Mouse (Mus musculus) cerebellum, postnatal 25 days (tissue): ENCODE measurements around the gene Msi1.

Source experiments
- DNase-seq, 2 experiments: peaks; one replicate each; pipeline ENCODE4 v3.0.0; 2021; ENCODE audit warnings: mixed read lengths in 2 of 2

Msi1 gene

DNA sequence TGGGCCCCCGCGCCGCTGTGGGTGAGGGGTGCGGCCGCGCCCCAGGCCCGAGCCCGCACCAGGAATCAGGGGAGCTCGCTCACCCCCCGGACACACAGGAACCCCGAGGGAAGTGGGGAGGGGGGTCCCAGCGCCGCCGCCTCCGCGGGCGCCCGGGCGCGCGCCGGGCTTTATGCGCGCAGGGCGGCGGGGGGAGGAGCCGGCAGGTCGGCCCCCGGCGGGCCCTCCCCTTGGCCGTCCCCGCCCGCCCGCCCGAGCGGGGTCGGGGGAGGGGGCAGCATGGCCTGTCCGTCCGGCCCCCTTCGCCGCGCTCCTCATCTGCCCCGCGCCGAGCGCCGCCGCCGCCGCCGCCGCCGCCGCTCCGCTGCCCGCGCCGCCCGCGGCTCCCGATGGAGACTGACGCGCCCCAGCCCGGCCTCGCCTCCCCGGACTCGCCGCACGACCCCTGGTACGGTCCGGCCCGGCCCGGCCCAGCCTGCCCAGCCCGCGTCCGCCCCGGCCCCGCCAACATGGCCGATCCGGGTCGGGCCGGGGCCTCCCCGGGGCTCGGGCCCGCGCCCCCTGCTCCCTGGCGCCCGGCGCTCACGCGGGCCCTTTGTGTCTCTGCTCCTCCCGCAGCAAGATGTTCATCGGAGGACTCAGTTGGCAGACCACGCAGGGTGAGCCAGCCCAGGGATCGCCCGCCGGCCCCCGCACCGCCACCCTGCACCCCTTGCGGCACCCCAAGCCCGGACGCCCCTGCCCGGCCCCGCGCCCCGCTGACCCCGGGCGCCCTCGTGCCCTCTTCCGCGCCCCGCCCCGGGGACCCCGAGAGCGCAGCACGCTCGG, at the start of gene Msi1:
Msi1 (plus strand) TSS at position 241 of the 828 bp plus-strand sequence.
- peak; percentile 54 to 64 for DNase-seq

DNA sequence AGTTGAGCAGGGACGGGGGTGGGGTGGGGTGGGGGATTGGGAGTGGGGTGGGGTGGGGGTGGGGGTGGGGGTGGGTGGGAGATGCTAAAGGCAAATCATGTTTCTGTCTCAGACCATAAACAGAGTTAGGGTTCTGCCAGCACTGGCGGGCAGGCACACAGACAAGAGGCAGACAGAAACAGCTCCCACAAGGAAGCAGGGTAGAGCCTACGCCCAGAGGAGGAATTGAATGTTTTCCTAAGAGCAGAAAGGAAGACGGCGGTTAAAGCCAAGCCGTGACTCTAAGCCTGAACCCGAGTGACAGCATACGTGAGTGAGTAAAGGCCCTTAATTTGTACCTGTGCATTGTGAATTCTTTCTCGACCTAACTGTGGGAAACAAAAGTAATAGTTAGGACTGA, 37.5 kb upstream of the Msi1 start:
- no peak for DNase-seq

DNA sequence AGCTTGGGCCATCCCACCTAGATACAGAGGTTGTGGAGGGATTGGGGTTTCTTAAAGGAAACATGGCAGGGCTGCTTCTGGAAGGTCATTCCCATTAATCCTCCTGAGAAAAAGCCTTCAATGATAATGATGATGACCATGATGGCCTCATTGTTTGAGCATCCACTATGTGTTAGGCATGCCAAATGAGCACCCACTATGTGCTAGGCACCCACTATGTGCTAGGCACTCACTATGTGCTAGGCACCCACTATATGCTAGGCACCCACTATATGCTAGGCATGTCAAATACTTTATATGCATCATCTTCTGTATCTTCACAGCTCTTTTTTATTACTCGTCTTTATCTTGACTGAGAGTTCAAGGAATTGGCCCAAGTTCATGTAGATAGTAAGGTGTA, 36.4 kb upstream of the Msi1 start:
- DNase-seq, result no peak

DNA sequence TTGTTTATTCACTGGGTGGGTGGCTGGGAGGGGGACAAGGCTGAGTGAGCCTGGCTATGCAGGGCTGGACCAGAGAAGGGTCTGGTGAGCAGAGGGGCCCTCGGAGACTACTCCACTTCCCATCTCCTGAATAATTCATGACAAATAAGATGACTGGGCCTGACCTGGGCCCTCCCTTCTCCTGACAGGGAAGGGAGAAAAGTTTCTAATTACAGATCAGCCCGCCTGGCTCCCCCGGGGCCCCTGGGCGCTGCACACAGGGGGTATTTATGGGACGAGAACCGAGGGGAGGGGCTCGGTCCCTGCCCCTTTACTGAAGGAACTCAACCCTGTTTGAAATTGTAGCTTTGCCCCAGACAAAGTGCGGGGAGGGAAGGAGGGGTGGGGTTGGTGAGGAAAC, 35.2 kb upstream of the Msi1 start:
- no peak for DNase-seq

DNA sequence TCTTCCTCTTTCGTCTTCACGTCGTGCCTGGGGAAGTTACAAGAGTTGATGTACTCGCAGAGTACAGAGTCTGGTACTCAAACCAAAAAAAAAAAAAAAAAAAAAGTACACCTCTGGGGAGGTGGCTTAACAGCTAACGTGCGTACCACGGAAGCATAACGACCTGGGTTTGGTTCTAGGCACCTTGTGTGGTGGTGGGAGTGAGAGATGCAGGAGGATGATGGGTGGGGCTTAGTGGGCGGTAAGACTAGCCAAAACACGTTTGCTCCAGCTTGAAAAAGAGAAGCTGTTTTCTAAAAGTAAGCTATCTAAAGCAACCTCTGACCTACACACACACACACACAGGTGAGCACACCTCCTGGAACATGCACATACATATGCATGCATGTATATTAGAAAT, 34.6 kb upstream of the Msi1 start:
- no peak for DNase-seq

DNA sequence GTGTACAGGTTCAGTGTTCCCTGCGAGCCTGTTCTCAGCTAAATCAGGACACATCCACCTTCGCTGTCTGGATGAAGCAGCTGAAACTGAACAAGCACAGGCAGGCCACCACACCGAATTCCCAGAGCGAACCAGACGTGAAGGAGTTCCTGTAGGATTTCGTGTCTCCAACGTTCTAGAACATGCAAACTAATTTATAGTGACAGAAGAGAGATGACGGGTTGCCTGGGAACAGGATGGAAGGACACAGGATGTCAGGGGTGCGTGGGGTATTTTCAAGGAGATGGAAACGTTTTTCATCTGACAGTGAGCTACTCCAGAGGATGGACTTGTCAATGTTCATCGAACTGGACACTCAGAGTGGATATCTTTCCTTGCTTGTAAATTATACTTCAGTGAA, 32.7 kb upstream of the Msi1 start:
- DNase-seq, result no peak

DNA sequence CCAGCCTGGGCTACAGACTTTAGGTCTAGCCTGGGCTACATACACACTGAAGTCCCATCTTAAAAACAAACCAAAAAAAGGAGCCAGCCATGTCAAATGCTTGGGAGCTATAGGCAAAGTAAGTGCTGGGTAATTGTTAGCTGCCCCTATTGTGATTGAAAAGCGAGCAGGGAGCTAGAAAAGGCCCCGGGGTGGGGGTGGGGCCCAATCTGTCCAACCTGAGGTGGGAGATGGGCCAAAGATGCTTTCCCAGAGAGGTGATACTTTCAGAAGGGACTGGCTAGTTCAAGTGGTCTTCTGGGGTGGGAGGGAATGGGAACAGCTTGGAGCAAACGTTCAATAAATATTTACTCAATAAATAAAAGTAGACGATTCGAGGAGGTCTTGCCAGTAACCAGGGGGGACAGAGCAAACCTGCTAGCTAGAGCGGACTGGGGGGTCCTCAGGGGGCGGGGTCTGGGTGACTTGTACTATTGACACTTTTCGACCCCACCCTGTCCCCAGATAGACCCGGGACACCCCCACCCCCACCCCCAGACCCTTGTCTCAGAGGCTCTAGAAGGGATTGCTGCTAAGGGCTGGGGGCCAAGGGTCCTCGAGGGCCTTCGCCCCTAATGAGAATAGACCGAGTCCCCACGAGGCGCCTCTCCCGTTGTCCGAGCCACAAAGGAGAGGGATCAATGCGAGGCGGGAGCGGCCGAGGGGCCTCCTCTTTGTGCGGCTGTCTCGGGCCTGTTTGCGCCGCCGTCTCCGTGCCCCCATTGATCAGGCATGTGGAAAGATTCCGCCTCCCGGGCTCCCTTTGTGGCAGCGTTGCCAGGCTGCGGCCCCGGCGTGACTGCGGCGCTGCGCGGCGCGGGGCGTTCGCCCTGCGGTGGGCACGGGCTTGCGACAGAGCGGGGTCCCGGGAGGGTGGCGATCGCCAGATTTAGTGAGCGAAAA, 31.3 kb upstream of the Msi1 start:
- peak; percentile 39 to 59 for DNase-seq

DNA sequence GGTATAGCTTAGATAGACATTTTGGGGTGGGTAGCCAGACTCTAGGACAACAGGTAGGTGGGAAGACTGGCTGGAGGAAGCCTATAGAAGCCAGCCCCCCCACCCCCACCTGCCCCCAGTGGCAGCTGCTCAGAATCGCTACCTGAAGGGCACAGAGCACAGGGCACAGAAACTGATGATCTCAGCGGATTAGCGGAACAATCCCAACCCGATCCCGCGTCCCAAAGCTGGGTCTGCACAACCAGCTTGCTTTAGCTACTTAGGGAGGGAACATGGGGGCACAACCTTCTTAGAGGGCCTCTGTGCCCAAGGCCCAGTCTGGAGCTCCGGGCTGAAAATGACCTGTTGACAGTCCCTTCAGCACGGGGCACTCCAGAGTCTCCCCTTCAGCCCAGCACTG, 27.3 kb upstream of the Msi1 start:
- DNase-seq, result no peak

DNA sequence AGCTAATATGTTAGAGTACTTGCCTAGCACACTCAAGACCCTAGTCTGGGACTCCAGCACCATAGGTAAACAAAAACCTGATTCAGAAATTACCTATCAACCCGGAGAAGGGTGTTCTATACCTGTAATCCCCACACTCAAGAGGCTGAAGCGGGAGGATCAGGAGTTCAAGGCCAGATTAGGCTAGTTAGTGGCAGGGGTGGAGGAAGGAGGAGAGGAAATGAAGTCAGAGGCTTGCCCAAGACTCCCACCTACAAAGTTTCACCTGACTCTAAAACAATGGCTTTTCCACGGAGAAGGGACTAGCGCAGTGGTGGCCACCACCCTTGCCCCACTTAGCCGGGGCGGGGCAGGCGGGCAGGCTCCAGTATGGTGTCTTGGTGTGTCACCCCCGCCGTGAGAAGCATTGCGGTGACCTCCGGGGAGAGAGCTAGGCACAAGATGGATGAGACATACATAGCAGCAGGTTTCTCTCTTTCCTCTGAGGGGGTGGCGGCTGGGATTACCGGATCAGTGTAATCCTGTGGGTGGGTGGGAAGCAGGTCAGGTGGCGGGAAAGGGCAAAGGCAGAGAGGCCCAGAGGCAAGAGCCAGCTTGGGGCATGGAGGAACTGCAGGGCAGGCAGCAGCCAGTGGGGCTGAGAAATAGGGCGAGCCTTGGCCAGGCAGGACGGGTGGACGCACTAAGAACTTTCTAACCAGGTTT, 25.8 kb upstream of the Msi1 start:
- peak; percentile 12 to 19 for DNase-seq

DNA sequence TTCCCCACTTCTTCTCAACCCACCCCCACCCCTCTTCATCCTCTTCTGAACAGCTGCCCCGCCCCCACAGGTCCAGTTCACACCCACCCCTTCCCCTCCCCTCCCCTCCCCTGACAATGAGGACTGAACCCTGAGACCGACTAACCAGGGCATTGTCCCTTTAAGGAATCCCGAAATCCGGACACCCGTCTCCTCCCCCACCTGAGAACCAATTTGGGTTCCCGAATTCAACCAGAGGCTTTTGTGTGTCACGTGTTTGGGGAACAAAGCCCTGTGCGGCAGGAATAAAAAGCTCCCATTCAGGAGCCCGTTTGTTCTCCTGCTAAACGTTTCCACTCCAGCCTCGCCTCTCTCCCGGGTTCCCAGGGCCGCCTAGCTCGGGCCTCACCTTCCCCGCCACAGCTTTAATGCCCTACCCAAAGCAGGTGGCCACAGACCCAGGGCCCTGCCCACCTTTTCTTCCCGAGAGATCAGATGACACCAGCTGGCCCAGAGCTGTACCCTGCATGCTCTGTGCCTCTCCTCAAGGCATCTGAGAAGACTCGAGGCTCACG, 25.1 kb upstream of the Msi1 start:
- DNase-seq, result peak; percentile 22 to 26

DNA sequence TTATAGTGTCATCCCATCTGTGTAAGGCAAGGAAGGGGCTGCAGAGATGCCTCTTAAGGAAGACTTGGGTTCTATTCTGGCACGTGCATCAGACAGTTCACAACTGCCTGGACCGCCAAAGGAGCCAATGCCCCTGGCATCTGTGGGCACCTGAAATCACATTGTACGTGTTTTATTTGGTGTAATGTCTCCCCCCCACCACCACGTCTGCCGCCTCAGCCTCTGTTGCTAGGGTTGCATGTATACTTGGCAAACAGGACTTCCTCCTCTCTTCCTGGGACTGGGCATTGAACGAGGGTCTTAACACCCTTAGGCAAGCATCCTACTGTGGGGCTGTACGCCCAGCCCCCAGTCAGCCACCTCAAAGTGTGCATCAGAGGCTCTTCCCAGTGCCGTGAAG, 24.2 kb upstream of the Msi1 start:
- DNase-seq, result no peak

DNA sequence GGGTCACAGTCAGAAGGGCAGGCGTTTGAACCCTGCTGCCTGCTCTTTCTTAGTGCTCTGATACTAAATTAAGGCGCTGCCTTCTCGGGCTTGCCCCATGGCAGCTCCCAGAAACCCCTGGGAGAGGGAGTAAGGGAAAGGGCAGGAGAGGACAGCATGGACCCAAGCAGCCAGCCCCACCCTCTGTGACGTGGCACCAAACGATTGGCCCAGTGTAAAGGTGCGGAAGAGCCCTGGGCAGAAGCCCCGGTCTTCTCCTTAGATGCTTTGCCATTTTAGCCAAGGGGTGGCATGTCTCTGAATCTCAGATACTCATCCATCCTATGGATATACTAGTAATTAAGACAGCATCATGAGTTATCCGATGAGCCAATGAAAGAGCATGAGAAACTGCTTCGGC, 21.3 kb upstream of the Msi1 start:
- DNase-seq, result no peak

DNA sequence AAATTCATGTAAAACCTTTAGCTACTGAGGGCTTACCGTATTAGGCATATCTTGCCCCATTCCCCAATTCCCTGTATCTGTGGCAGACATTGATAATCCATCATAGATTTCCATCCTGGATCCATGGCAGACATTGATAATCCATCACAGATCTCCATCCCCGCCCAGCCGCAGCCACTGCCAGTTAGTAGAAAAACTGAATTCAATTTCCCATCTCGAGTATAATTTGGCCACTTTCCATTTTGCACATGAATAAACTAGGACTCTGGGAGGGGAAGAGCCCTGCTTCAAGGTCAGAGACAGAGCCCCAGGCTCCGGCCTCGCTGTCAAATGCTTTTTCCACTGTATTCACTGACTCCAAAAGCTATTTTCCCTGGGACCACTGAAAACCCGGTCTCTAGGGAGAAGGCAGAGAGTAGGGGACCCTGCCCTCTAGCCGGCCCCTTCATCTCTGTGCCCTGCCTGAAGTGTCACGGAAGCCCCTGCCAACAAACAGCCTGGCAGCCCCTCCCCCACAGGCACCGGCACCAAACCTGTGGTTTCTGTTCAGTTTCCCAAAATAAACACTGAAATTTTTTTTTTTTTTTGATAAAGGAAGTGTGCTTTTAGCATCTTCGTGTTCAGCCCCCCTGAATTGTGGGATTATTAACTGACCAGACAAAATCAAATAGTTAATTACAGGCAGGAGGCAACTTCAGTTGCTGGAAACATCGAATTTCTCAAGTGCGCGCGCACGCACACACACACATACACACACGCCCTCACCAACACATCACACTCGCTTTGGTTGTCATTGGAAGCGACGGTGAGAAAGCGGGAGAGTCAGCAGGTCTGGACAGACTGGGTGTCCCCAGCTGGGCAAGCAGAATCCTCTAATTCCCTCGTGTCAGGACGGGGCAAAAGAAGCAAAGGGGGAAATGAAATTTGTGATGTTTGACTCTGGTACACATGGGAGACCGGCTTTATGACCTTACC, 14.0 kb upstream of the Msi1 start:
- DNase-seq, result peak in 1 of 2 experiments; percentile 38

DNA sequence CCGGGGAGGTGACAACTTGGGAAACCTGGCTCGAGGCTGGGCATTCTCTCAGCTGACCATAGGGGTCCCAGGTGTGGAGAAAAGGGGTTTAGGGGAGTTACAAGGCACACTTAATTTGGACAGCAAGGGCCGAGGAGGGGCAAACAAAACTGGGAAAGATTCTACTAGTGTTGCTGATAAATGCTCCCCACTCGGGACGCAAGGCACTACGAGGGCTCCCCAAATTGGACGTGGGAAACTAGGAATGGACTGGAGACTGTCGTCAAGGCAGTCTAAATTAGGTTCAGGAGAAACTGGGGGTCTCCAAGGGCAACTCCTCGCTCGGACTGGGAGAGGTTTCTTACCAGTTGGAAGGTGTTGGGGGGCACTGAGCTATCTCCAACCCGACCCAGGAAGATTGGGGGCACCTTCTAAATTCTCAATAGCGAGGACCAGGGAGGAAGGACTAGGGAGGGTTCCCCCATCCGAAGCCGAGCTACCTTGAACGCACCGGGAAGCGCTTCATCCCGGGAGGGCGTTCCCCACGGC, 504 bp upstream of the Msi1 start:
- DNase-seq, result no peak

DNA sequence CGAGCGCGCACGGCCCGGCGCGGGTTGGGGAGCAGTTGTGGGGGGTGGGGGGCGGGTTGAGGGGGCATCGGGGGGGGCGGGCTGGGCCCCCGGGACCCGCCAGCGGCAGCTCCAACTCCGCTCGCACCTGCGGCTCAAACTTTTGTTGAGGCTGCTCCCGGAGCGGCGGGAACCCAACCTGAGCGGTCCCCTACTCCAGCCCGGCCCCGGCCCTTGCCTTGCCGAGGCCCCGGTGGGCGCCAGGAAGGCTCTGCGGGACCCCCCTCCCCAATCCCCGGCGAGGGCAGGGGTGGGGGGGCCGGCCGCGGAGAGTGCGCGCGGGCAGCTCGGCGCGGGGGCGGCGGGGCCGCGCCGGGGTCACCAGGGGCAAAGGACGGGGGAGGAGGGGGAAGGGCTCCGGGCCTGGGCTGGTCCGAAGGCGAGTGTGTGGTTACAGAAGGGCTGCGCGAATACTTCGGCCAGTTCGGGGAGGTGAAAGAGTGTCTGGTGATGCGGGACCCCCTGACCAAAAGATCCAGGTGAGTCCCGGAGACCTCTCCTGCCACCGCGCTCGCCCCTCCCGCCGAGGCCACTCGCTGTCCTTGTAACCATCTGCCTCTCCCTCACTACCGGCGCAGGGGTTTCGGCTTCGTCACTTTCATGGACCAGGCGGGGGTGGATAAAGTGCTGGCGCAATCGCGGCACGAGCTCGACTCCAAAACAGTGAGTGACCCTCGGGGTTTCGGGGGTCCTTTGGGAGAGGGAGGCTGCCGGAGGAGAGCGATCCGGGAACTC, 975 bp downstream of the Msi1 start:
- DNase-seq, result peak; percentile 37 to 46

DNA sequence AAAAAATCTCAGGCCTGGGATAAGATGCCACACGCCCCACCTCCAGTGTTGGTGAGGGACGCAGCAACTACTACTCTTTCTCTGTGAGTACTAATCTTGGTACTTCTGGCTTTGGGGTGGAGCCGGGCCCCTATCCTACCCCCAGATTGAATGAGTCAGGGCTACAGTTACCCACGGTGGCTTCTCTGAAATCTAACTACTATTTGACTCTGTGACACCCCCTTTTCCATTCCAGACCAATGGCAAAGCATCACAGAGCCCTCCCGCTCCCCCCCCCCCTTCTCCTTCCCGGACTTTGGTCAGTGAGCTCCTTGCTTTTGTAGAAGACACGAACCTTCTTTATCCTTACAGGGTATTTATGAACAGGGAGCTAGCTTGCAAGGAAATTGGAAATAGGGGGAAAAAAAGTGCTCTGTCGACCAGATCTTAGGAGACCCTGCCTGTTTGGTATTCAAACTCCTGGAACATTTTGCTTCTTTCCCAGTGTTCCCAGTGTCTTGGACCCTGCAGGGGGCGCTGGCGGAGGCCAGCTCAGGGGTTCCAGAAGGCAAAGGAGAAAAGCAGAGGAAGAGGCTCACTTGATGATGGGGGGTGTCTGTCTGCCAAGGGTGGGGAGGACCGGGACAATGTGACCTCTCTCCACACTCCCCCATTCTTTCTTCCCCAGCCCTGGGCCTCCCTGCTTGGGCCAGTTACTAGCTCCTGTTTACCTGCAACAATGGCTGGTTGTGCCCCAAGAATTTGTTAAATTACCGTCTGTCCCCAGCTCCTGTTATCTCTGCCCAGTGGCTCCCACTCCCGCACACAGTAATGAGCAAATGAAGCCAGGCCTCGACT, 1.9 kb downstream of the Msi1 start:
- peak; percentile 43 to 62 for DNase-seq

DNA sequence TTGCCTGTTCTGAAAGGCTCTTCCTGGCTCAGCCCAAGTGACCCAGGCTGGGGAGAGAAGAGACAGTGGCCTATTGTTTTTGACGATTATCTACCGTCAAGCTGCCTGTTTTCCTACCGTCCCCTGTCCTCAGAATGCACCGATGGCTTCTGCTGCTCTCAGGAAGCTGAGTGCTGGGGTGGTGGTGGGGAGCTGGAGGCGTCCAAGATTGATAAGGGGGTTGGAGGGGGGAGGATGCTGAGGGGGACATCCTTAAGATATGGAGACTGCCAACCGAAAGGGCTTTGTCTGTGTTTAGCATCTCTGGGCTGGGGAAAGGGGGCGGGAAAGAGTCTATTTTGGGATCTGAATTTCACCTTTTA, 2.5 kb downstream of the Msi1 start:
- no peak for DNase-seq

DNA sequence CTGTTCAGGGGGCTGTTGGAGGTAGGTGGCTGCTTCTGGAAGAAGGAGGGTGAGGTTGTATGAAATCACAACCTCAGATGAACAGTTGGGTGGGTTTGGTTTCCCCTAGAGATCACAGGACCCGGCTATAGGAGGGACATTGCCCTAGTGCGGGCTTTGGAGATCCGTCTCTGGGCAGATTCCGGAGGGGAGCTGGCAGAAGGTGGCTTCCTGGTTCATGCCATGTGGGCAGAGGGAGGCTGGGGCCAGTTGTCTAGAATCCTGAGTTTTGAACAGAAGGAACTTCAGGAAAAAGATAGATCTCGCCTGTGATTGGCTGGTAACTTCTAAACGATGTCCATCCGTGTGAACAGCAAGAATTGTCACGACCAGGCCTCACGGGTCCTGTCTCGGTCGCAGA, 3.0 kb downstream of the Msi1 start:
- DNase-seq, result no peak

DNA sequence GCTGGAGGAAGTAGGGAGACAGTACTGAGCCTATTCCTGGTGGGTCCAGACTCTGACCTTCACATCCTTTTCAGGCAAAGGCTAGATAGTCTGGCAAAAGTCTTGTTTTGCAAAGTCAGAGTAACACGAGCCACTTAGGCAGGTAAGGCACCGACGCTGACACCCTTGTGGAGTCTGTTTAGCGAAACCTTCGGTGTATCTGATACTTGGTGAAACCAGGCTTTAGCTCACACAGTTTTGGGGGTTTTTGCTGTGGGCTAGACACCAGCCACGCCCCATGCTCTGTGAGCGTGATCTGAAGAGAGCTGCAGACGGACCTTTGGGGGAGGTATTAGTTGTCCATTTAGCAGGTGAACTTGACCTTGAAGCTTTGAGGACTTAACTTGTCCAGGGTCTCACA, 3.8 kb downstream of the Msi1 start:
- no peak for DNase-seq
